Mouse (Mus musculus) limb, embryonic 12.5 days (tissue): ENCODE results near the gene Fam227b. TPM values are rescaled to one million over a fixed set of nuclear protein-coding genes. Genes with fewer than 3 reads are reported as not detected.

Source experiments
- ATAC-seq: fragments of 200-750 bp; cut with Nextera tagmentation; 2 replicates; pipeline ENCODE4 v1.8.0; 2017; ENCODE audit warnings: low read depth, moderate TSS enrichment; ENCODE audit not compliant: insufficient number of reproducible peaks, insufficient read depth, low FRiP score, low TSS enrichment
- H3K27ac ChIP-seq: fragments of 300-500 bp; sonication (generic); 2 replicates; pipeline ENCODE4 v1.5.1; 2016; ENCODE audit warnings: mild to moderate bottlenecking, moderate library complexity
- H3K27me3 ChIP-seq: fragments of 300-500 bp; sonication (generic); 2 replicates; pipeline ENCODE4 v1.6.1; 2016; ENCODE audit warnings: mild to moderate bottlenecking, moderate library complexity
- H3K36me3 ChIP-seq: fragments of 300-500 bp; sonication (generic); 2 replicates; pipeline ENCODE4 v1.6.1; 2016; ENCODE audit warnings: mild to moderate bottlenecking, moderate library complexity
- H3K4me1 ChIP-seq: fragments of 300-500 bp; sonication (generic); replicated peaks from 2 replicates; pipeline ENCODE4 v1.6.1; 2016
- H3K4me2 ChIP-seq: fragments of 300-500 bp; sonication (generic); 2 replicates; pipeline ENCODE4 v1.6.1; 2016; ENCODE audit warnings: mild to moderate bottlenecking, moderate library complexity
- H3K4me3 ChIP-seq: fragments of 300-500 bp; sonication (generic); replicated peaks from 2 replicates; pipeline ENCODE4 v1.5.1; 2016; ENCODE audit warnings: mild to moderate bottlenecking
- H3K9ac ChIP-seq: fragments of 300-500 bp; sonication (generic); replicated peaks from 2 replicates; pipeline ENCODE4 v1.6.1; 2016; ENCODE audit warnings: mild to moderate bottlenecking, moderate library complexity
- H3K9me3 ChIP-seq: fragments of 300-500 bp; sonication (generic); 2 replicates; pipeline ENCODE4 v1.6.1; 2016; ENCODE audit warnings: mild to moderate bottlenecking, moderate library complexity
- WGBS: fragments of 180-500 bp; shearing (Covaris S2); methylation state at CpG from one replicate; pipeline ENCODE4 v1.1.7; 2016; 5-methylcytosine and 5-hydroxymethylcytosine counted together
- polyA plus RNA-seq: library from polyadenylated mRNA; unstranded; fragments of >200 nt; fragmentation: Nextera tagmentation; extraction: Ambion mirVana; gene quantifications from 2 replicates; pipeline ENCODE4 v1.2.1, GENCODE M21; 2016

The Fam227b gene
- polyA plus RNA-seq: not detected in 2 replicates

- no peaks in the 10 kb centered on the region for H3K4me1 ChIP-seq
- peak within 1 kb of the TSS; percentile 94 for H3K27ac ChIP-seq
- H3K4me3 ChIP-seq: peak within 1 kb of the TSS; percentile 76
- H3K9me3 ChIP-seq: no peaks in the 10 kb centered on the region
- peak within 1 kb of the TSS; percentile 87 for H3K9ac ChIP-seq
- ATAC-seq: peak; percentile 99
- WGBS: under 1% methylated on average over 57 of the region's 57 CpGs
- H3K36me3 ChIP-seq: peaks cover 7% of the 10 kb centered on the region; the same call in 1 of the 2 replicates
- peak within 1 kb of the TSS; percentile 59 for H3K4me2 ChIP-seq
- no peaks in the 10 kb centered on the region for H3K27me3 ChIP-seq
These were observed at the start of gene Fam227b, which contains the start of gene Dtwd1 for GRCm38 (mm10) chr2:126151855-126152571. TSS of gene Fam227b (minus strand) at chr2:126152004. TSS of gene Dtwd1 (plus strand) at chr2:126152141.

- H3K9me3 ChIP-seq: no peaks in the 10 kb centered on the region
- H3K36me3 ChIP-seq: no peaks in the 10 kb centered on the region
- H3K4me3 ChIP-seq: no peak overlapping the region
- H3K27ac ChIP-seq: no peak overlapping the region
- WGBS: 81% methylated on average over 3 of the region's 3 CpGs
- no peak overlapping the region for H3K4me2 ChIP-seq
- ATAC-seq: no peak
- no peak overlapping the region for H3K9ac ChIP-seq
- H3K4me1 ChIP-seq: no peaks in the 10 kb centered on the region
- H3K27me3 ChIP-seq: no peaks in the 10 kb centered on the region
These were observed 47.2 kb upstream of the Fam227b start for GRCm38 (mm10) chr2:126198971-126199370.

DNA sequence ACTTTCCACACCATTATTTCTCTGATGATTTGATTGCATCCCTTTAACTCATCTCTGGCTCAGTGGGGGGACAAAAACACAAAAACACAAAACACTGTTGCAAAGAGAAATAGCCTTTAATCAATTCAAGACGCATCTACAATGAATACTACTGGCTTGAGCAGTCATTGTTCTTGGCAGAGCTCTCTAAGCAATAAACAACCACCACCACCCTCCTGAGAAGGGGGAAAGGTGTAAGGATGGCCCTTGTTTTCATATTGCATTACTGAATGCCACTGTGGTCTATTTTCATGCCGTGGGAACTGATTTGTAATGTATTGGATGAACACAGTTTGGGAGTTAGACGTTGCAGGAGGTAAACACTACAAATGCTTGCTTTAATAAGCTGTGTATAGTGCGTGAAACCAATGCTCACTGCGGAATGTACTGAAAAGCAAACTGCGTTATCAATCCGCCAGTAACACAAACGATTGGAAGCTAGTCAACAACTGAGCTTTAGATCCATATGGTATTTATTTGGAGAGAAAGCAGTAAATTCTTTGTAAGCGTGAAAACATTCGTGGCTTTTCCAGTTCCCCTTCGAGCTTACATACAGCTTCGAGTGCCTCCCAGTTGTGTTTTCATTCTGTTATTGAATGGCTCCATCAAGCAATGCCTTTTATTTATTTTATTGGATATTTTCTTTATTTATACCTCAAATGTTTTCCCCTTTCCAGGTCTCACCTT, 44.0 kb upstream of the Fam227b start:
- H3K36me3 ChIP-seq: no peaks in the 10 kb centered on the region
- no peaks in the 10 kb centered on the region for H3K27me3 ChIP-seq
- 52% methylated on average over 12 of the region's 12 CpGs for WGBS
- no peaks in the 10 kb centered on the region for H3K4me1 ChIP-seq
- H3K4me2 ChIP-seq: no peak overlapping the region
- no peak overlapping the region for H3K4me3 ChIP-seq
- no peaks in the 10 kb centered on the region for H3K9me3 ChIP-seq
- H3K27ac ChIP-seq: no peak overlapping the region
- ATAC-seq: no peak
- no peak overlapping the region for H3K9ac ChIP-seq

DNA sequence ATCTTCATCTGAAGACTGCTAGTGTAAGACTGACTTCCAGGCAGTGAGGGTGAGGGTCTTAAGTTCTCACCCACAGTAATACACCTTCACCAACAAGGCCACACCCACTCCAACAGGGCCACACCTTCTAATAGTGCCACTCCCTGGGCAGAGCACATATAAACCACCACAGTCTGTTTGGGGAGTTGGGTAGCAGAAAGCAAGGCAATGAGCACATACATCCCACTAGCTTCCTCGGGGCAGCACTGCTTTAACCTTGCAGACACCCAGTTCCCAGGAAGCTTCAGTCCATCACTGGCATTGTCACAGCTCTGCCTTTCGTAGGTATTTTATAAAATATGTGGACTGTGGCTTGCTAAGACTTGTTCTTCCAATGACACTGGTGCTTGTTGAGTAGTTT, 40.3 kb upstream of the Fam227b start:
- H3K4me1 ChIP-seq: no peaks in the 10 kb centered on the region
- H3K27me3 ChIP-seq: no peaks in the 10 kb centered on the region
- H3K4me2 ChIP-seq: no peak overlapping the region
- WGBS: 79% methylated on average over 2 of the region's 2 CpGs
- ATAC-seq: no peak
- no peak overlapping the region for H3K4me3 ChIP-seq
- no peak overlapping the region for H3K27ac ChIP-seq
- H3K9me3 ChIP-seq: no peaks in the 10 kb centered on the region
- H3K36me3 ChIP-seq: no peaks in the 10 kb centered on the region
- H3K9ac ChIP-seq: no peak overlapping the region

- no peak overlapping the region for H3K4me2 ChIP-seq
- 77% methylated on average over 4 of the region's 4 CpGs for WGBS
These were observed 39.5 kb upstream of the Fam227b start for GRCm38 (mm10) chr2:126191306-126191705.

DNA sequence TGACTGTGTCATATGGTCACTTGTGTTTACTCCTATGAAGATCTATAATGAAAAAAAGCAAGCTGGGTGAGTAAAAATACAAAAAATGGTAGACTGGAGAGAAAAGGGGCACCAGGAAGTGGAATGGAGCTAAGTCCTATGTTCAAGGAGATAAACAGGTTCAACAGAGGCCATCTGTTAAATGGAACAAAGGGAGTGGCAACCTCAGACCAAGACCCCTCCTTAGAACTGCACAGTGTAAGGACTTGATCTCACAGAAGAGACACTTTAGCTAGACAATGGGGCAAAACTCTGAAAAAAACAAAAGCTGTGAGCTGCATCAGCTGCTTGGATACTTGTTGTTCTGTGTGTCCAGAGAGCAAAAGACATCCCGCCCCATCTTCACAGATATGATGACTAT, 19.6 kb upstream of the Fam227b start:
- WGBS: 92% methylated on average over 1 of the region's 1 CpGs
- Histone ChIP-seq H3K4me3 (no peak overlapping the region), H3K4me1 (no peaks in the 10 kb centered on the region), H3K36me3 (no peaks in the 10 kb centered on the region), H3K27me3 (no peaks in the 10 kb centered on the region), H3K9me3 (no peaks in the 10 kb centered on the region), H3K9ac (no peak overlapping the region), H3K4me2 (no peak overlapping the region), H3K27ac (no peak overlapping the region)
- no peak for ATAC-seq

More at GRCm38 (mm10) chr2:126191306-126191705, 39.5 kb upstream of the Fam227b start:
- Histone ChIP-seq H3K9me3 (no peaks in the 10 kb centered on the region), H3K27me3 (no peaks in the 10 kb centered on the region), H3K27ac (no peak overlapping the region), H3K36me3 (no peaks in the 10 kb centered on the region), H3K4me3 (no peak overlapping the region), H3K4me1 (no peaks in the 10 kb centered on the region), H3K9ac (no peak overlapping the region)
- no peak for ATAC-seq

GRCm38 (mm10) chr2:126166848-126167617, 15.2 kb upstream of the Fam227b start:
- Histone ChIP-seq H3K4me3 (no peak overlapping the region), H3K27ac (no peak overlapping the region), H3K9ac (no peak overlapping the region), H3K9me3 (no peaks in the 10 kb centered on the region), H3K27me3 (no peaks in the 10 kb centered on the region), H3K4me2 (no peak overlapping the region), H3K4me1 (no peaks in the 10 kb centered on the region), H3K36me3 (peaks cover 13% of the 10 kb centered on the region)
- 81% methylated on average over 8 of the region's 8 CpGs for whole genome bisulfite sequencing
- ATAC-seq: no peak

GRCm38 (mm10) chr2:126166335-126166734, 14.5 kb upstream of the Fam227b start:
- H3K27ac ChIP-seq: no peak overlapping the region
- peaks cover 20% of the 10 kb centered on the region for H3K36me3 ChIP-seq
- no peaks in the 10 kb centered on the region for H3K4me1 ChIP-seq
- no peak overlapping the region for H3K4me3 ChIP-seq
- no peak for ATAC-seq
- H3K9me3 ChIP-seq: no peaks in the 10 kb centered on the region
- H3K4me2 ChIP-seq: no peak overlapping the region
- no peak overlapping the region for H3K9ac ChIP-seq
- H3K27me3 ChIP-seq: no peaks in the 10 kb centered on the region

DNA sequence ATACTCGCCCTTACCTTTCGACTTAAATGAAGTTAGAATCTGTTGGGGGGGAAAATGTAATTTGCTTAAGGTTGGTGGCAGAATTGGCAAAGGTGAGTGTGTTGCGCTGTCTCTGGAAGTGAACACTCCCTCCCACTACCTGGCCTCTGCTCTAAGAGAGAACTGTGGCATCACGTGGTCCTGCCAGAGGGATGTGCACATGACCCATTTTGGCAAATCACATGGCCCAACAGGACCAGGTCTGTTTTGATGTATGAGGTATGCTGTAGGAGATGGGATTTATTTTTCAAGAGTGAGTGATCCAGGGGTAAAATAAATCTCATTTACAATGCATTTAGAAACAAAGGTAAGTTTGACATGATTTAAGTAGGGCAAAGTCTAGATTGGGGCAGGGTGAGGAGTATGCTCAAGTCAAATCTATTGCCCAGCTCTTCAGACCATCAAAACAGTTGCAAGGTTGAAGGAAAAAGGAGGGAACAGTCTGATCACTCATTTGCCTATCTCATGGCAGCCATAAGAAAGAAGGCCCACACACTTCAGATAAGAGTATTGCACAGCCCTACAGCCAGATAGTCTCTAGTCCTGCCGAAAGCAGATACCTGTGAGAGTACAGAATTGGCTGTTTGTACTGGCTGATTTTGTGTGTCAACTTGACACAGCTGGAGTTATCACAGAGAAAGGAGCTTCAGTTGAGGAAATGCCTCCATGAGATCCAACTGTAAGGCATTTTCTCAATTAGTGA, 13.6 kb upstream of the Fam227b start:
- no peak overlapping the region for H3K27ac ChIP-seq
- no peak overlapping the region for H3K4me3 ChIP-seq
- H3K9me3 ChIP-seq: no peaks in the 10 kb centered on the region
- no peak overlapping the region for H3K4me2 ChIP-seq
- H3K36me3 ChIP-seq: peaks cover 28% of the 10 kb centered on the region
- no peak for ATAC-seq
- 92% methylated on average over 5 of the region's 5 CpGs for WGBS
- H3K27me3 ChIP-seq: no peaks in the 10 kb centered on the region
- H3K4me1 ChIP-seq: no peaks in the 10 kb centered on the region
- H3K9ac ChIP-seq: no peak overlapping the region

DNA sequence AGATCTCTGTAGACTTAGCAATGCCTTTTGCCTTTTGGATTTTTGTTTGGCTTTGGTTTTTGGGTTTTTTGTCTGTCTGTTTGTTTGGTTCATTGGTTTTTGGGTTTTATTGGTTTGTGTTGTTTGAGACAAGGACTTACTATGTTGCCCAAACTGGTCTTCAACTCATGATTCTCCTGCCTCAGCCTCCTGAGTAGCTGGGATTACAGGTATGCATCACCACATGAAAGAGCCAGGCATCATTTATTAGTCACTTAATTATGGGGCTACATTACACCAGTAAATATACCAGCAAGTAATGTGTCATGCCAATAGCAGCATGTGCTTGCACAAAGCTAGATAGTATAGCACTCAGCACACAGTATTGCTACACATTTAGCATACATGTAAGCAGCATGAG, 4.1 kb downstream of the Fam227b start:
- Histone ChIP-seq H3K9me3 (no peaks in the 10 kb centered on the region), H3K27me3 (no peaks in the 10 kb centered on the region), H3K4me3 (no peak overlapping the region), H3K4me1 (no peaks in the 10 kb centered on the region), H3K36me3 (no peaks in the 10 kb centered on the region), H3K4me2 (no peak overlapping the region), H3K9ac (no peak overlapping the region), H3K27ac (no peak overlapping the region)
- ATAC-seq: no peak

DNA sequence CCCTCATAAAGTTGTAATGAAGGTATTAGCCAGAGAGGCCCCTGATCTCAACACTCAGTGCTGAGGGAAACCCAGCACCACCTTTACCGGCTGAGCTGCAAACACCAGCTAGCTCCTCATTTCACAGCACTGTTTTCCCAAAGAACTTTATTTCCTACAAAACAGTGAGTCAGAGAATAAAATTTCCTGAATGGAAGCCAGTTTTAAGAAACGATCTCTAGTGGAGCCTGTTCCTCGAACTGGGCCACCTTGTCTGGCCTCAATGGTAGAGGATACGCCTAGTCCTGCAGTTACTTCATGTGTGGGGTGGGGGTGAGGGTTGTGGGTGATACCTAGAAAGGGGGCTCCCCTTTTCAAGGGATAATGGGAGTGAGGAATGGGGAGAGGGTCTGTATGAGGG, 57.2 kb downstream of the Fam227b start:
- Histone ChIP-seq H3K27me3 (no peaks in the 10 kb centered on the region), H3K36me3 (no peaks in the 10 kb centered on the region), H3K4me3 (no peak overlapping the region), H3K9ac (no peak overlapping the region), H3K27ac (no peak overlapping the region), H3K4me2 (no peak overlapping the region), H3K4me1 (no peaks in the 10 kb centered on the region), H3K9me3 (no peaks in the 10 kb centered on the region)
- ATAC-seq: no peak
- WGBS: 66% methylated on average over 4 of the region's 4 CpGs
